Mouse (Mus musculus) spleen, adult 2 months (tissue): ENCODE results near the gene Tnfrsf22. TPM values are rescaled to one million over a fixed set of nuclear protein-coding genes. Genes with fewer than 3 reads are reported as not detected.
A peak's percentile ranks its signal among the peaks of the same experiment; 100 is the strongest.
"Not testable (repeated sequence)": the region's sequence is repeated elsewhere in the genome, so short reads cannot be mapped to it uniquely, and the experiment has no call there.

Experiments used
- DNase-seq, 2 experiments: peaks; one replicate each; pipeline versions ENCODE4 v3.0.0 to v3.0.0-alpha.2; 2012 to 2021; ENCODE audit warnings: low spot score in 2 of 2, low read depth in 1 of 2
- H3K27ac ChIP-seq: fragments of 200-500 bp; 2 replicates; pipeline ENCODE4 v1.5.1; 2012; ENCODE audit warnings: low read length, inconsistent platforms; ENCODE audit not compliant: insufficient read depth
- H3K27me3 ChIP-seq: fragments of 200-500 bp; 2 replicates; pipeline ENCODE4 v1.6.1; 2012; ENCODE audit warnings: mild to moderate bottlenecking, moderate library complexity, low read length, inconsistent platforms; ENCODE audit not compliant: control insufficient read depth, insufficient read depth
- H3K36me3 ChIP-seq: fragments of 200-500 bp; 2 replicates; pipeline ENCODE4 v1.6.1; 2012; ENCODE audit warnings: mild to moderate bottlenecking, low read length, inconsistent platforms; ENCODE audit not compliant: control insufficient read depth, insufficient read depth
- H3K4me1 ChIP-seq: fragments of 200-500 bp; 2 replicates; pipeline ENCODE4 v1.6.1; 2011; ENCODE audit warnings: inconsistent platforms; ENCODE audit not compliant: control insufficient read depth, insufficient read depth, insufficient read length
- H3K4me3 ChIP-seq: fragments of 200-500 bp; 2 replicates; pipeline ENCODE4 v1.5.1; 2011; ENCODE audit warnings: mild to moderate bottlenecking, inconsistent platforms; ENCODE audit not compliant: insufficient read depth, insufficient read length; ENCODE audit errors: extremely low read depth
- CTCF ChIP-seq: fragments of 200-500 bp; IDR thresholded peaks from 2 replicates; pipeline ENCODE4 v1.5.1; 2011; ENCODE audit warnings: mild to moderate bottlenecking, inconsistent platforms; ENCODE audit not compliant: insufficient read depth, insufficient read length, insufficient replicate concordance; ENCODE audit errors: extremely low read depth
- POLR2A ChIP-seq: fragments of 200-500 bp; IDR thresholded peaks from 2 replicates; pipeline ENCODE4 v1.6.1; 2011; ENCODE audit warnings: low read depth, low read length, inconsistent platforms
- WGBS: fragments of 180-500 bp; shearing (Covaris S2); methylation state at CpG from one replicate; pipeline ENCODE4 v1.1.7; 2018; 5-methylcytosine and 5-hydroxymethylcytosine counted together
- polyA plus RNA-seq: library from polyadenylated mRNA; depleted of rRNA; stranded (reverse); fragments of >200 nt; gene quantifications from 2 replicates; pipeline ENCODE4 v1.2.3, GENCODE M21; 2012

Tnfrsf22 gene
- polyA plus RNA-seq, 1 experiment, result 5.2 TPM

DNA sequence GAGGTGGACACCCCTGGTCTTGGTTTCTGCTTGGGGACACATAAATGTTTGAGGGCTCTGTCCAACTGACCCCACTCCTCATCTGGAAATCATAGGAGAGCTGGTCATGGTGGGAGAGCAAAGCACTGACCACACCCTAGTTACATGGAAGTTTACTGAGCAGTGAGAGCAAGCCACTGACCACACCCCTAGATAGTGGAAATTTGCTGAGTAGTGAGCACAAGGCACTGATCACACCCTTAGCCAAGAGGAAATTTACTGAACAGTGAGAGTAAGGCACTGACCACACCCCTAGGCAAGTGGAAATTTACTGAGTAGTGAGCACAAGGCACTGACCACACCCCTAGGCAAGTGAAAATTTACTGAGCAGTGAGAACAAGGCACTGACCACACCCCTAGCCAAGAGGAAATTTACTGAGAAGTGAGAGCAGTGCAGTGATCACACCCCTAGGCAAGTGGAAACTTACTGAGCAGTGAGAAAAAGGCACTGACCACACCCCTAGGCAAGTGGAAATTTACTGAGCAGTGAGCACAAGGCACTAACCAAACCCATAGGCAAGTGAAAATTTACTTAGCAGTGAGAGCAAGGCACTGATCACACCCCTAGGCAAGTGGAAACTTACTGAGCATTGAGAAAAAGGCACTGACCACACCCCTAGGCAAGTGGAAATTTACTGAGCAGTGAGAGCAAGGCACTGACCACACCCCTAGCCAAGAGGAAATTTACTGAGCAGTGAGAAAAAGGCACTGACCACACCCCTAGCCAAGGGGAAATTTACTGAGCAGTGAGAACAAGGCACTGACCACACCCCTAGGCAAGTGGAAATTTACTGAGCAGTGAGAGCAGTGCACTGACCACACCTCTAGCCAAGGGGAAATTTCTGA lies 17.2 kb upstream of the Tnfrsf22 start:
- H3K4me1 ChIP-seq, result no peaks in the 10 kb centered on the region
- no peak for TF ChIP-seq POLR2A
- no peak for TF ChIP-seq CTCF
- peak in 1 of 2 experiments; percentile 50 for DNase-seq
- H3K27ac ChIP-seq, result no peak overlapping the region; the same call in 1 of the 2 replicates
- H3K27me3 ChIP-seq, result no peaks in the 10 kb centered on the region
- H3K4me3 ChIP-seq, result no peak overlapping the region
- no peaks in the 10 kb centered on the region for H3K36me3 ChIP-seq

DNA sequence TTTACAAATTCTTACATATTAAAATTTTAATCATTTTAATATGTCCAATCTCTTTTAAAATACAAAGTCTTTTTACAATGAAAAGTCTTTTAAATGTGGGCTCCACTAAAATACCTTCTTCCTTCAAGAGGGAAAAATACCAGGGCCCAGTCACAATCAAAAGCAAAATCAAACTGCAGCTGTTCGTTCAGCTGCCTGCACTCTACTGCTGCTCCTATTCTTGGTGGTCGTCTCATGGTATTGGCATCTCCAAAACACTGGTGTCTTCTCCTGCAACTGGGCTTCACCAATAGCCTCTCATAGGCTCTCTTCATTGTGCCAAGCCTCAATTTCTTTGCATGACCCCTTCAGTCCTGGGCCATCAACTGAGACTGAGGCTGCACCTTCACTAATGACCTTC lies 14.0 kb upstream of the Tnfrsf22 start:
- no peak for TF ChIP-seq POLR2A
- TF ChIP-seq CTCF, result no peak
- no peak overlapping the region for H3K4me3 ChIP-seq
- H3K27me3 ChIP-seq, result no peaks in the 10 kb centered on the region
- no peak for DNase-seq
- H3K36me3 ChIP-seq, result no peaks in the 10 kb centered on the region
- no peak overlapping the region for H3K27ac ChIP-seq
- WGBS, result 85% methylated on average over 2 of the region's 2 CpGs
- H3K4me1 ChIP-seq, result no peaks in the 10 kb centered on the region

DNA sequence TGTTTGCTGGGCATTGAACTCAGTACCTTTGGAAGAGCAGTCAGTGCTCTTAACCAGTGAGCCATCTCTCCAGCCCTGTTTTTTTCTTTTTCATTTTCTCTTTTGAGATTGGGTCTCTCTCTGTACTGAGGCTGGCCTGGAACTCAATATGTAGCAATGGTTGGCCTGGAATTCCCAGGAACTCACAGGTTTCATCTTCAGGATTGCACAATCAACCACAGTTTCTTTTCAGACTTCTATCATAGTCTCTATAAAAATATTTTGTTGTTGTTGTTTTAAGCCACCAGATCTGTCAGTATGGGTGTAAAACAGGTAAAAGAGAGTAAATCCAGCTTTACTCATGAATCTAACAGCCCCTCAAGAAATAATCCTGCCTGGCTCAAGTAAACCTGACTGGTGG lies 11.3 kb upstream of the Tnfrsf22 start:
- Histone ChIP-seq H3K4me3 (no peak overlapping the region), H3K27me3 (no peaks in the 10 kb centered on the region), H3K36me3 (no peaks in the 10 kb centered on the region), H3K27ac (no peak overlapping the region), H3K4me1 (no peaks in the 10 kb centered on the region)
- TF ChIP-seq CTCF (no peak), POLR2A (no peak)
- DNase-seq, result no peak

DNA sequence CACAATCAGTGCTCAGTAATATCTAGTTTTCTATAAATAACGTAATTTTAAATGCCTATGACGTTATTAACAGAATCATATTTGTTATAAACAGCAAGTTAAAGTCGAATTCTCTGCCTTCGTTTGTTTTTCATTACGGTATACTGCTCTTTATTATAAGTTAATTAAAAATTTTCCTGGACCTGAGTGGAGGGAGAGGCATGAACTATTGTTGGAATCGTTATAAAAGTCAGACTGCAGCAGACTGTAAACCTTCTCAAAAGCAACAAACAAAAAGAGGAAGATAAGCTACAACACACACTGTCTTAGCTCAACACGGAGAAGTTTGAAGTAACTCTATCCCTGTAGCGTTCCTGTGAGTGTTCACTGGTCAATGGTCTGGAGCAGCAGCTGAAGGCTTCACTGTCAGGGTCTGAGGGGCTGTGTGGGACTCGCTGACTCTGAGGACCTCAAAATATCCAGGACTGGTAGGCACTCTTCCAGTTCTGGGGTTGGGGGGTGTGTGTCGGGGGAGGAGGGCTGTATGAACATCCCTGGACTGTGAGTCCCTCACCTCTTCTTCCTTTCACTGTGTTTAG lies 397 bp upstream of the Tnfrsf22 start:
- not testable (repeated sequence) for H3K27me3 ChIP-seq, H3K27ac ChIP-seq, H3K4me3 ChIP-seq, H3K36me3 ChIP-seq, H3K4me1 ChIP-seq, DNase-seq
- WGBS, result 52% methylated on average over 10 of the region's 10 CpGs

DNA sequence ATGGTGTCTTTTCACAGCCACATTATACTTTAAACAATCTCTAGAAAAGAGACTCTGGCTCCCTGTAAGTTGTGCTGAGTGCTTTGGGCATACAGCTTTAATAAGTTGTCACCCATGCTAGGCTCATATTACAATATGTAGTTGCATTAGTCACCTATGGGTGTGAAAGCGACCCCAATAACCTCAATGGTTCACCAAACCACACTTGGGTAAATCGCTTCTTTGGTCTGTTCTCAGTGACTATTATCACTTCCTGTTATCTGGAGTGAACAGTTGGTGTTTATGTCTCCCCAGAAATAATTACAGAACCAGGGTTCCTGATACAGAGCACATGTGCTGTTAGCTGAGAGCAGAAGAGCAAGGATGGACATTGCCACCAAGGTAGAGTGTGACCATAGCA lies 5.5 kb downstream of the Tnfrsf22 start:
- not testable (repeated sequence) for H3K27me3 ChIP-seq, H3K4me1 ChIP-seq, H3K36me3 ChIP-seq, H3K4me3 ChIP-seq, DNase-seq, H3K27ac ChIP-seq
- WGBS, result 57% methylated on average over 2 of the region's 2 CpGs

DNA sequence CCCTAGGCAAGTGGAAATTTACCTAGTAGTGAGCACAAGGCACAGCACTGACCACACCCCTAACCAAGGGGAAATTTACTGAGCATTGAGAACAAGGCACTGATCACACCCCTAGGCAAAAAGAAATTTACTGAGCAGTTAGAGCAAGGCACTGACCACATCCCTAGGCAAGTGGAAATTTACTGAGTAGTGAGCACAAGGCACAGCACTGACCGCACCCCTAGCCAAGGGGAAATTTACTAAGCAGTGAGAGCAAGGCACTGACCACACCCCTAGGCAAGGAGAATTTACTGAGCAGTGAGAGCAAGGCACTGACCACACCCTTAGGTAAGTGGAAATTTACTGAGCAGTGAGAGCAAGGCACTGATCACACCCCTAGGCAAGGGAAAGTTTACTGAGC lies 12.8 kb downstream of the Tnfrsf22 start:
- H3K27me3 ChIP-seq, result no peaks in the 10 kb centered on the region
- no peaks in the 10 kb centered on the region for H3K36me3 ChIP-seq
- DNase-seq, result no peak
- WGBS, result 90% methylated on average over 1 of the region's 1 CpGs
- H3K4me1 ChIP-seq, result no peaks in the 10 kb centered on the region
- no peak overlapping the region for H3K4me3 ChIP-seq
- no peak overlapping the region for H3K27ac ChIP-seq
- TF ChIP-seq CTCF (no peak), POLR2A (no peak)

DNA sequence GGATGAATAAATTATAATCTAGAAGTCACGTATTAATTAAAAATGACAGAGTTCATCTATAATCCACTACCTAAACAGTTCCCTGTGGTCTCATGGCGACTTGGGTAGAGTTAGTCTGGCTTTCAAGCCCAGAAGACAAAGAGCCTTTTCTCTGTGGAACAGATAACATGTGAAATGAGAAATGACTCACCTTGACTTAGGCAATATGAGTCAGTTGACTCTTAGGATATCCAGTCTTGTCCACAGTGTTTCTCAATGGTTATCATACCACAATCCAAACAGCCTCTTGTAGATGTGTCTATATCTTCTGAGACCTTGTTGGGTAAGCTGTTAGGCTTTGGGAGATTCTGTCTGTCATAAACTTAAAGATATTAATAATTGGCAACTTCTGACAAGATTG lies 18.0 kb downstream of the Tnfrsf22 start:
- Histone ChIP-seq H3K4me1 (peaks cover 7% of the 10 kb centered on the region; the same call in 1 of the 2 replicates), H3K4me3 (no peak overlapping the region), H3K27ac (no peak overlapping the region), H3K27me3 (no peaks in the 10 kb centered on the region), H3K36me3 (no peaks in the 10 kb centered on the region)
- DNase-seq, result no peak
- TF ChIP-seq POLR2A (no peak), CTCF (no peak)
- WGBS, result 89% methylated on average over 2 of the region's 2 CpGs
